Mouse (Mus musculus) intestine, embryonic 14.5 days (tissue): ENCODE measurements around the gene March1. TPM values are rescaled to one million over a fixed set of nuclear protein-coding genes. Genes with fewer than 3 reads are reported as not detected.

Experiments used
- ATAC-seq: fragments of 200-750 bp; cut with Nextera tagmentation; replicated peaks from 2 replicates; pipeline ENCODE4 v1.8.0; 2017; ENCODE audit warnings: low read depth, moderate number of reproducible peaks, moderate TSS enrichment, moderate library complexity; ENCODE audit not compliant: low FRiP score, low TSS enrichment
- DNase-seq: peaks from one replicate; pipeline ENCODE4 v3.0.0-alpha.2; 2018; ENCODE audit warnings: low spot score
- H3K27ac ChIP-seq: fragments of 300-500 bp; sonication (generic); 2 replicates; pipeline ENCODE4 v1.5.1; 2014; ENCODE audit warnings: low read depth, mild to moderate bottlenecking, control low read depth
- H3K27me3 ChIP-seq: fragments of 300-500 bp; sonication (generic); replicated peaks from 2 replicates; pipeline ENCODE4 v1.6.1; 2014; ENCODE audit warnings: low read length, control low read depth; ENCODE audit not compliant: control insufficient read depth, insufficient read depth
- H3K36me3 ChIP-seq: fragments of 300-500 bp; sonication (generic); 2 replicates; pipeline ENCODE4 v1.6.1; 2014; ENCODE audit warnings: low read length, control low read depth; ENCODE audit not compliant: control insufficient read depth, insufficient read depth
- H3K4me1 ChIP-seq: fragments of 300-500 bp; sonication (generic); replicated peaks from 2 replicates; pipeline ENCODE4 v1.6.1; 2014; ENCODE audit warnings: low read length, control low read depth, mixed read lengths; ENCODE audit not compliant: control insufficient read depth, insufficient read depth
- H3K4me2 ChIP-seq: fragments of 300-500 bp; sonication (generic); 2 replicates; pipeline ENCODE4 v1.6.1; 2014; ENCODE audit warnings: low read length
- H3K4me3 ChIP-seq: fragments of 300-500 bp; sonication (generic); 2 replicates; pipeline ENCODE4 v1.5.1; 2014; ENCODE audit warnings: low read depth, low read length, control low read depth, mixed read lengths
- H3K9ac ChIP-seq: fragments of 300-500 bp; sonication (generic); 2 replicates; pipeline ENCODE4 v1.6.1; 2014; ENCODE audit warnings: mild to moderate bottlenecking, low read length
- H3K9me3 ChIP-seq: fragments of 300-500 bp; sonication (generic); 2 replicates; pipeline ENCODE4 v1.6.1; 2016; ENCODE audit warnings: low read length, control low read depth; ENCODE audit not compliant: control insufficient read depth
- WGBS: fragments of 180-500 bp; shearing (Covaris S2); extraction: QIAGEN DNeasy Blood & Tissue Kit; methylation state at CpG from one replicate; pipeline ENCODE4 v1.1.7; 2014; 5-methylcytosine and 5-hydroxymethylcytosine counted together
- polyA plus RNA-seq: library from polyadenylated mRNA; unstranded; fragments of >200 nt; fragmentation: Nextera tagmentation; extraction: Ambion mirVana; gene quantifications from 2 replicates; pipeline ENCODE4 v1.2.1, GENCODE M21; 2014

March1 gene
- polyA plus RNA-seq, 1 experiment from 2014 or later, result 1.1 TPM

GRCm38 (mm10) chr8:66450691-66451090 lies 833.0 kb downstream of the March1 start:
- no peak for DNase-seq

DNA sequence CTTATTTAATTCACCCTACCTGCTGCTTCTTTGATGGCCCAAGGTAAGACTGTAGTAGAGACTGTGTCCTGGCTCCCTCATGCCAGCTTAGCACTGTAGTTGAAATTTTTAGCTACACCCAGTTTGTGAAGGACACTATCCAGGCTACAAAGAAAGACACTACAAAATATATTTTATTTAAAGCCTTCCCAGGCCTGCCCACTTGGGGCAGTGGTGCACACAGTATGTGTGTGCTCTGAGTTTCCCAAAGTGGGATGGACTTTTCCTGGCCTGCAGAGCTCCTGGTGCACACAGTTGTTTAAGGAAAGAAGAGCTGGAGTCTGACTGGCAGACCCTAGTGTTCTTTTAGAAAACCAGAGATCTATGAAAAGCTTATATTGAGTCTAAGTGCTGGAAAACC lies 839.4 kb downstream of the March1 start:
- Histone ChIP-seq H3K27ac (no peak overlapping the region), H3K9ac (no peak overlapping the region), H3K4me3 (no peak overlapping the region), H3K4me2 (no peak overlapping the region), H3K9me3 (no peaks in the 10 kb centered on the region), H3K27me3 (no peaks in the 10 kb centered on the region), H3K4me1 (no peaks in the 10 kb centered on the region), H3K36me3 (no peaks in the 10 kb centered on the region)
- DNase-seq (no peak), ATAC-seq (no peak)

More at GRCm38 (mm10) chr8:66450691-66451090, 833.0 kb downstream of the March1 start:
- no peak for ATAC-seq
- no peak overlapping the region for H3K9ac ChIP-seq
- H3K27ac ChIP-seq, result no peak overlapping the region
- H3K27me3 ChIP-seq, result no peaks in the 10 kb centered on the region
- WGBS, result 27% methylated on average over 5 of the region's 5 CpGs
- no peak overlapping the region for H3K4me3 ChIP-seq
- no peak overlapping the region for H3K4me2 ChIP-seq
- no peaks in the 10 kb centered on the region for H3K9me3 ChIP-seq
- H3K36me3 ChIP-seq, result no peaks in the 10 kb centered on the region
- no peaks in the 10 kb centered on the region for H3K4me1 ChIP-seq

DNA sequence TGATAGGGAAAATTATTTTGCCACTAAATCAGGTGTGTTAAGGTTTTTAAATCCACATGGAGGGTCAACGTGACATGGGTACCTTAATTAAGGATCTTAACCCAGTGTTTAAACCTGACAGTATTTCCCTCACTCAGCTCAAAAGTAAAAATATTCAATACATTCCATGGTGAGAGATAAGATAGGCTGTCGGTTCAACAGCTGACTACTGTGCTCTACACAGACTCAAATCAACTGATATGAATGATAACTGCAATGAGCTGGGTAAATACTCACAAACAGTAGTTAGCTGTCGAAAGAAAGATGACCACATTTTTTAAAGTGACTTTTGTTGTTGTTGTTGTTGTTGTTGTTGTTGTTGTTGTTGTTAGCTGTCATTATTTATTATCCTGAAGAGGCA lies 852.1 kb downstream of the March1 start:
- Histone ChIP-seq H3K27me3 (no peaks in the 10 kb centered on the region), H3K4me1 (no peaks in the 10 kb centered on the region), H3K27ac (no peak overlapping the region), H3K36me3 (no peaks in the 10 kb centered on the region), H3K9ac (no peak overlapping the region), H3K9me3 (no peaks in the 10 kb centered on the region), H3K4me2 (no peak overlapping the region), H3K4me3 (no peak overlapping the region)
- WGBS, result 71% methylated on average over 3 of the region's 3 CpGs
- DNase-seq, result no peak
- ATAC-seq, result no peak

DNA sequence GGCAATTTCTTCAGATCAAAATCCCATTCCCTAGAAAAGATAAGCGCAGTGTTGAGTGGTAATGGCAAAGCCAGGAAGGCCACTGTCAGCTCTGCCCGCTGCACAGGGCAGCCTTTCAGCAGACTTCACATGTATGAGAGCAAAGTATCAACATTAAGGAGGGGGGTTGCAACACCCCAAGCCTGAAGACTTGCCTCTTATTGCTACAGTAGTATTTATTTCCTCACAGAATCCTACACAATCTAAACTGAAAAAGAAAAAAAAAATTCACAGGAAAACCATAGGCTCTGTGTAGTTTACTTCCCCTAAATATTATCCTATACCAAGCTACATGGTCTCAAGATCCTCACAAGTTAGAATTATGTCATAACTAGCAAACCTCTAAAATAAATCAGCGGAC lies 859.2 kb downstream of the March1 start:
- Histone ChIP-seq H3K4me2 (no peak overlapping the region), H3K4me1 (no peaks in the 10 kb centered on the region), H3K27me3 (no peaks in the 10 kb centered on the region), H3K36me3 (peaks cover 64% of the 10 kb centered on the region), H3K27ac (no peak overlapping the region), H3K4me3 (no peak overlapping the region), H3K9ac (no peak overlapping the region), H3K9me3 (no peaks in the 10 kb centered on the region)
- DNase-seq, result no peak
- 97% methylated on average over 3 of the region's 3 CpGs for WGBS
- ATAC-seq, result no peak

- no peak within 1 kb of the TSS for H3K27ac ChIP-seq
- ATAC-seq, result peak; percentile 95
- H3K4me3 ChIP-seq, result peak within 1 kb of the TSS; percentile 87
- peaks cover 17% of the 10 kb centered on the region for H3K36me3 ChIP-seq
- no peaks in the 10 kb centered on the region; the same call in 1 of the 2 replicates for H3K4me1 ChIP-seq
- peak; percentile 98 for DNase-seq
- H3K9ac ChIP-seq, result peak within 1 kb of the TSS; percentile 85
- no peaks in the 10 kb centered on the region for H3K27me3 ChIP-seq
- WGBS, result 0% methylated on average over 45 of the region's 45 CpGs
- H3K9me3 ChIP-seq, result no peaks in the 10 kb centered on the region
- H3K4me2 ChIP-seq, result peak within 1 kb of the TSS; percentile 51
These were observed 868.5 kb downstream of the March1 start, which contains the start of gene Tma16 for GRCm38 (mm10) chr8:66486084-66486763. Tma16 (minus strand) TSS chr8:66486530.

DNA sequence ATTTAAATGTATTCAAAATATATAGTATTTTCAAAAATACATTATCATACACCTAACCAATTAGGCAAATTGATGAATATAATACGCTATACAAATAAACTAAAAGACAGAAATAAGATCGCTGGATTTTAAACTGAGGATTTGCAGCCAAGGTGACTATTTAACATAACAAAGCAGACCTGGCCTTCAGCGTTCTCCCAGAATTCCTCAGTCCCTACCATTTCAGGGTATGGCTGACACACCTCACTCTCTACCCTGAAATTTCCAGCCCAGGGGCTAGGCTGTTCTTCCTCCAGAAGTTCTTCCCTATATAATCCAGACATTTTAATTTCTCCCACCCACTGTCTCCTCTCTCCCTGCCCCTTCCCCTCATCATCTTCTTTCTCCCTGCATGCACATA lies 870.9 kb downstream of the March1 start:
- WGBS, result 47% methylated on average over 3 of the region's 3 CpGs
- no peak for ATAC-seq

DNA sequence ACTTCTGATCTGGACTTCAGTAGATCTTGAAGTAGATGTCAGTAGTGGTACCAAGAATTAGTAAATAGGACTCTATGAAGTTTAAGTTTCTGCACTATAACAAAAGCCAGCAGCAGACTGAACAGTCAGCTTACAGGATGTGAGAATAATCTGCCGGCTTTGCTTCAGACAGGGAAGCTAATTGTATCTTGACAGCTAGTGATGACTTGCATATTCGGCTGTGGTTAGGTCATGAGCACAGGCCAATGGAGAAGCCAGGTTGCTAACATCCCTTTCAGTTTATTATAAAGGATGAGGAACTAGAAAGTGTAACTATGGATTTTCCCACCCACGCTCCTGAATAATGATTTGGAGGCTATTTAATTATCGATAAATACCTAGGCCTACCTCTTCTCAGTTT lies 872.9 kb downstream of the March1 start:
- H3K4me1 ChIP-seq, result no peaks in the 10 kb centered on the region
- no peak overlapping the region for H3K4me3 ChIP-seq
- no peak overlapping the region for H3K4me2 ChIP-seq
- no peak overlapping the region for H3K27ac ChIP-seq
- no peak overlapping the region for H3K9ac ChIP-seq
- H3K9me3 ChIP-seq, result no peaks in the 10 kb centered on the region
- H3K36me3 ChIP-seq, result no peaks in the 10 kb centered on the region
- ATAC-seq (no peak), DNase-seq (no peak)
- H3K27me3 ChIP-seq, result no peaks in the 10 kb centered on the region
- 81% methylated on average over 4 of the region's 4 CpGs for WGBS

More for the DNA sequence above, 870.9 kb downstream of the March1 start:
- H3K9ac ChIP-seq, result no peak overlapping the region
- no peaks in the 10 kb centered on the region for H3K9me3 ChIP-seq
- no peak overlapping the region for H3K4me3 ChIP-seq
- H3K27ac ChIP-seq, result no peak overlapping the region
- H3K36me3 ChIP-seq, result no peaks in the 10 kb centered on the region
- no peaks in the 10 kb centered on the region; the same call in 1 of the 2 replicates for H3K4me1 ChIP-seq
- no peak for DNase-seq
- H3K4me2 ChIP-seq, result no peak overlapping the region
- H3K27me3 ChIP-seq, result no peaks in the 10 kb centered on the region

GRCm38 (mm10) chr8:66494496-66494895 lies 876.8 kb downstream of the March1 start:
- WGBS, result 75% methylated on average over 2 of the region's 2 CpGs

DNA sequence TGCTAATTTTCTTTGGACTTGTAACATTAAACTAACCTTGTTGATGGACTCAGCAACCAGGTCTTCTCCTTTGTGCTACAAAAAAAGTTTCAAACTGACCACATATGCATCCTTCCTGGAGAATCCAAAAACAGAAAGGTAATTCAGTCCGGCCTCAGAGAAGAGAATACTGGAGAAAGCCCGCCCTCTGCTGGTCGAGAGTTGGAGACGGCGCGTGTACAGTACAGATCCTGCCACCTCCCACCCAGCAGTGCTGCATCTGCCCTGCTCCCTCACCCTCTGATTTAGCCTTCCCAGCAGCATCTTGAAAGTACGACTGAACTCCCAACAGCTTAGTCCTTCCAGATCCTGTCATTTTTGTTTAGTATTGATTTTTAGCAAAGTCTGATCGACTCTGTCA lies 878.0 kb downstream of the March1 start:
- DNase-seq (peak; percentile 85), ATAC-seq (peak; percentile 83; the same call in 1 of the 2 replicates)
- H3K9me3 ChIP-seq, result no peaks in the 10 kb centered on the region
- 8% methylated on average over 8 of the region's 8 CpGs for WGBS
- H3K27me3 ChIP-seq, result no peaks in the 10 kb centered on the region
- H3K4me1 ChIP-seq, result no peaks in the 10 kb centered on the region
- H3K36me3 ChIP-seq, result no peaks in the 10 kb centered on the region
- no peak overlapping the region for H3K9ac ChIP-seq
- no peak overlapping the region for H3K4me2 ChIP-seq
- no peak overlapping the region for H3K27ac ChIP-seq
- no peak overlapping the region for H3K4me3 ChIP-seq

More at GRCm38 (mm10) chr8:66494496-66494895, 876.8 kb downstream of the March1 start:
- ATAC-seq (no peak), DNase-seq (no peak)
- Histone ChIP-seq H3K4me2 (no peak overlapping the region), H3K9me3 (no peaks in the 10 kb centered on the region), H3K9ac (no peak overlapping the region), H3K4me3 (no peak overlapping the region), H3K4me1 (no peaks in the 10 kb centered on the region), H3K27ac (no peak overlapping the region), H3K27me3 (no peaks in the 10 kb centered on the region), H3K36me3 (no peaks in the 10 kb centered on the region)
